Mouse (Mus musculus): ENCODE results near the gene Zfp105.

GRCm38 (mm10) chr9:122875145-122875544 lies 47.7 kb upstream of the Zfp105 start:
- TF ChIP-seq CTCF (IDR thresholded peaks at IDR 0.05; ENCODE audit: low read depth, low read length) (no peak), POLR2A (IDR thresholded peaks at IDR 0.05; ENCODE audit: insufficient read depth, low read length) (no peak), EP300 (IDR thresholded peaks at IDR 0.05; ENCODE audit: insufficient read depth, low read depth, low read length) (no peak)
